Mouse (Mus musculus) liver, embryonic 11.5 days (tissue): ENCODE data around the gene Flad1. TPM values are rescaled to one million over a fixed set of nuclear protein-coding genes. Genes with fewer than 3 reads are reported as not detected.

Experiments used
- ATAC-seq: fragments of 200-750 bp; cut with Nextera tagmentation; replicated peaks from 2 replicates; pipeline ENCODE4 v1.8.0; 2017; ENCODE audit warnings: moderate number of reproducible peaks, mild to moderate bottlenecking, moderate TSS enrichment, moderate library complexity; ENCODE audit not compliant: low FRiP score
- DNase-seq: peaks from one replicate; pipeline ENCODE4 v3.0.0-alpha.2; 2017; ENCODE audit warnings: low spot score
- H3K27ac ChIP-seq: fragments of 300-500 bp; sonication (generic); 2 replicates; pipeline ENCODE4 v1.5.1; 2014; ENCODE audit warnings: mild to moderate bottlenecking, low read depth, low read length, control low read depth
- H3K27me3 ChIP-seq: fragments of 300-500 bp; sonication (generic); replicated peaks from 2 replicates; pipeline ENCODE4 v1.6.1; 2014; ENCODE audit warnings: low read length, mixed read lengths; ENCODE audit not compliant: control insufficient read depth, insufficient read depth
- H3K36me3 ChIP-seq: fragments of 300-500 bp; sonication (generic); 2 replicates; pipeline ENCODE4 v1.6.1; 2014; ENCODE audit warnings: mild to moderate bottlenecking, low read length, moderate library complexity, mixed read lengths; ENCODE audit not compliant: control insufficient read depth, insufficient read depth
- H3K4me1 ChIP-seq: fragments of 300-500 bp; sonication (generic); replicated peaks from 2 replicates; pipeline ENCODE4 v1.6.1; 2014; ENCODE audit warnings: low read length, mixed read lengths; ENCODE audit not compliant: control insufficient read depth, insufficient read depth
- H3K4me2 ChIP-seq: fragments of 300-500 bp; sonication (generic); 2 replicates; pipeline ENCODE4 v1.6.1; 2014; ENCODE audit warnings: mild to moderate bottlenecking, control low read depth, moderate library complexity
- H3K4me3 ChIP-seq: fragments of 300-500 bp; sonication (generic); 2 replicates; pipeline ENCODE4 v1.5.1; 2014; ENCODE audit warnings: low read depth, low read length, control low read depth
- H3K9ac ChIP-seq: fragments of 300-500 bp; sonication (generic); 2 replicates; pipeline ENCODE4 v1.6.1; 2014; ENCODE audit warnings: low read depth, low read length, control low read depth
- H3K9me3 ChIP-seq: fragments of 300-500 bp; sonication (generic); 2 replicates; pipeline ENCODE4 v1.6.1; 2016; ENCODE audit warnings: low read length, inconsistent platforms, mixed read lengths; ENCODE audit not compliant: control insufficient read depth
- WGBS: fragments of 180-500 bp; shearing (Covaris S2); extraction: QIAGEN DNeasy Blood & Tissue Kit; methylation state at CpG from one replicate; pipeline ENCODE4 v1.1.7; 2014; 5-methylcytosine and 5-hydroxymethylcytosine counted together
- polyA plus RNA-seq: library from polyadenylated mRNA; unstranded; fragments of >200 nt; fragmentation: Nextera tagmentation; extraction: Ambion mirVana; gene quantifications from 2 replicates; pipeline ENCODE4 v1.2.1, GENCODE M21; 2014

Flad1 gene
- polyA plus RNA-seq, 1 experiment from 2014 or later: 34.3 TPM

DNA sequence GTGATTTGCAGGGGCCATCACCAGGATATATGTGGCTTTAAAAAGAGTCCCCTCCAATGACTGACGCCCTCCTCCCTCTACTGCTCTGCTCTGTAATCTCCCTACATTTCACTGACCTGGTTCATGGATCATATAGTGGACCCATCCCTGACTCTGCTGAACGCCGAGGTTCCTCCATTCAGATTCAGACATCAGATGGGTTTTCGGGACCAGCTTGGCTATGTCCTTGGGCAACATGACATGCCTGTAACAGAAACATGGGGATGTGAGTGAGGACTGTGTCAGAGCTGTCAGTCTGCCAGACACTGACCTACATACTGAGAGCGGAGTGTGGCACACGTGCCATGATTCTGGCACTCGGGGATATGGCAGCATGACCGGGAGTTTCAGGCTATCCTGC, 4.5 kb upstream of the Flad1 start:
- ATAC-seq: no peak
- Histone ChIP-seq H3K9me3 (no peaks in the 10 kb centered on the region), H3K27ac (no peak overlapping the region), H3K4me3 (peak overlapping the region; percentile 63), H3K4me2 (peak overlapping the region; percentile 98), H3K9ac (no peak overlapping the region), H3K4me1 (peaks cover 17% of the 10 kb centered on the region), H3K27me3 (no peaks in the 10 kb centered on the region), H3K36me3 (peaks cover 26% of the 10 kb centered on the region)
- 96% methylated on average over 8 of the region's 8 CpGs for WGBS
- no peak for DNase-seq

DNA sequence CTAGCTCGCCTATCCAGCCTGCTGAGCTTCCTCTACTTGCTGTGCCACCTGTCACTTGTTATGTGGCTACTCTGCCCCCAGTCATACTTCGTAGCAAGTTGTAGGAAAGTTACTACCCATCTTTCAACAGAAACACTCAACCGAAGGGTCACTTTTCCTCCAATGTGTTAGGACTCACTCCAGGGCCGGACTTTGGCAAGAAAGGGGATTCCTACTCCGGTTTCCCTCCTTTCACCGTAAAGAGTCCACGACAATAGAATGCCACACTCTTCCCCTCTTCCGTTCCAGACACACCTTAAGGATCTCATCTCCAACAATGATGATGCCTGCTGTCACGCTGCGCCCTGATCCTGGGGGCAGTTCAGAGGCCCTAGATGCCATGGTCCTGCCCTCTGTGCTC, 806 bp downstream of the Flad1 start:
- Histone ChIP-seq H3K4me1 (peaks cover 6% of the 10 kb centered on the region), H3K9me3 (no peaks in the 10 kb centered on the region), H3K27me3 (no peaks in the 10 kb centered on the region), H3K36me3 (peaks cover 23% of the 10 kb centered on the region), H3K9ac (peak overlapping the region; percentile 67), H3K27ac (no peak overlapping the region), H3K4me2 (peak overlapping the region; percentile 85), H3K4me3 (peak overlapping the region; percentile 67)
- WGBS: 73% methylated on average over 10 of the region's 10 CpGs
- DNase-seq (no peak), ATAC-seq (no peak)

DNA sequence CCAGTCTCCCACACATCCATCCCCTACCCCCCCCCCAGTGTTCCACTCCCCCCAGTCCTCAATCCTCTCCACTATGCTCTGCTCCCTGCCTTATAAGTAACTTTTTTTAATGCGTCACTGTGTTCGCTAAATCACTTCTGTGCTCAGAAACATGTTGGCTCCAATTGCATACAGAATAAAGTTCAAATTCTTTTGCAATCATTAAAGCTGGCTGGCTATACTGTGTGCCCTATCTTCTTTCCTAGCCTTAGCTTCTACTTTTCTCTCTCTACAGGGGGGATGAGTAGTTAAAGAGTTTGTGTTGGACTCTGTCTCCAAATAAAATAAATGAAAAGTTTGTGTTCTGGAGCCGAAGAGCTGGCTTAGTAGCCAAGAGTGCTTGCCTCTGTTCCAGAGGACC, 2.0 kb downstream of the Flad1 start:
- DNase-seq (no peak), ATAC-seq (no peak)
- H3K27ac ChIP-seq: no peak overlapping the region
- no peak overlapping the region for H3K4me3 ChIP-seq
- H3K9me3 ChIP-seq: no peaks in the 10 kb centered on the region
- H3K4me1 ChIP-seq: peaks cover 6% of the 10 kb centered on the region
- no peaks in the 10 kb centered on the region for H3K27me3 ChIP-seq
- H3K9ac ChIP-seq: no peak overlapping the region
- no peak overlapping the region for H3K4me2 ChIP-seq
- 93% methylated on average over 3 of the region's 3 CpGs for WGBS
- peaks cover 21% of the 10 kb centered on the region for H3K36me3 ChIP-seq

DNA sequence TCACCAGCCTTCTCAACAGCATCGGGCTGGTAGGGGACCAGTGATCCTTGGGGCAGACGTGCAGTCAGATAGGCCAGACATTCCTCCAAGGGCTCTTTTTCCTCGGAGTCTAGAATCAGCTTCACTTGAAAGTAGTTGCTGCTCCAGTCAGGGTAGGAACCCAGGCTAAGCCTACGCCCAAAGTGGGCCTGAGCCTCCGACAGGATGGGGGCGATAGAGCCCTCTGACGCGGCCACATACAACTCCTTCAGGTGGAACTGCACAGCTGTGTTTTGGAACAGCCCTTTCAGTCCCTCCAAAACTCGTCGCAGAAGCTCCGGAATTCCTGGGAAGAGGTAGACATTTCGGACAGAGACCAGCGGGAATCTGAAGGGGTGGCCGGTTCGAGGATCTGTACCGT, 3.2 kb downstream of the Flad1 start:
- no peak for ATAC-seq
- no peak overlapping the region for H3K4me3 ChIP-seq
- no peaks in the 10 kb centered on the region for H3K27me3 ChIP-seq
- no peak for DNase-seq
- H3K4me1 ChIP-seq: peaks cover 6% of the 10 kb centered on the region
- no peak overlapping the region for H3K27ac ChIP-seq
- no peaks in the 10 kb centered on the region for H3K9me3 ChIP-seq
- H3K4me2 ChIP-seq: no peak overlapping the region
- 71% methylated on average over 16 of the region's 16 CpGs for WGBS
- no peak overlapping the region for H3K9ac ChIP-seq
- H3K36me3 ChIP-seq: peaks cover 14% of the 10 kb centered on the region; the same call in 1 of the 2 replicates

DNA sequence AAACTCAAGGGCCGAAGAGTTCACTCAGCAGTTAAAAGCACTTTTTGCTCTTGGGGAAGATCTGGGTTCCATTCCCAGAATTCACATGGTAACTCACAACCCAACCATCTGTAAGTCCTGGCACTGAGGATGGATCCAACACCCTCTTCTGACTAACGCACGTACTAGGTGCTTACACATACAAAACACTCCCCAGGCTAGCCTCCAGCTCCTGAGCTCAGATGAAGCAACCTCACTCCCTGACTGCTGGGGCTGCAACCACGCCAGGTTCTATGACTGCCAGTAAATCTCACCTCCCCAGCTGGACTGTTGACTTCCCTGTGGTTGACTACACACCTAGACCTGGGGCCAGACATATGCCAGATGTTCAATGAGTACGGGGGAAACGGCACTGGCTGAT, 4.8 kb downstream of the Flad1 start:
- Histone ChIP-seq H3K4me3 (no peak overlapping the region), H3K4me1 (peaks cover 6% of the 10 kb centered on the region), H3K27me3 (no peaks in the 10 kb centered on the region), H3K27ac (no peak overlapping the region), H3K4me2 (no peak overlapping the region), H3K36me3 (peaks cover 14% of the 10 kb centered on the region; the same call in 1 of the 2 replicates), H3K9me3 (no peaks in the 10 kb centered on the region), H3K9ac (no peak overlapping the region)
- no peak for DNase-seq
- 91% methylated on average over 6 of the region's 6 CpGs for WGBS
- no peak for ATAC-seq

DNA sequence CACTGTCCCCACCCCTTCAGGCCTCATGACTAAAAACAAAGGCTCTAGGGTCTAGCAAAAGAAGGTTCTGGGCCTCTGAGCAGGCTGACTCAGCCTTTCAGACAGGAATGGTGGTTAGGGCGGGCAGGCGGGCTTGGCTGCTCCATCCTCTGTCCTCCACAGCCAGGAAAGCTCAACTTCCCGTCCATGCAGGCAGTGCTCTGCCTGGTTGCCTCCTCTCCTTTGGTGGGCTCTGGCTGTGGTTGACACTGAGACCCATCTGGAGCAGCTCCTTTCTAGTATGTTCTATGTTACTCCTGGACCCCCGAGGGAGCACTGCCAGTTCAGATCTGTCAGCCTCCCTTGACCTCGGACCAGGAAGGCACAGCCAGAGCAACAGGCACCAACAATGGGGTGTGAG, 9.0 kb downstream of the Flad1 start, which contains the start of gene Lenep:
Gene Lenep, minus strand, starts transcription at position 101 of the 400 bp plus-strand sequence.
- DNase-seq (no peak), ATAC-seq (no peak)
- Histone ChIP-seq H3K36me3 (peaks cover 13% of the 10 kb centered on the region; the same call in 1 of the 2 replicates), H3K4me1 (no peaks in the 10 kb centered on the region), H3K9me3 (no peaks in the 10 kb centered on the region), H3K4me3 (no peak within 1 kb of the TSS), H3K27ac (no peak within 1 kb of the TSS), H3K4me2 (no peak within 1 kb of the TSS), H3K9ac (no peak within 1 kb of the TSS), H3K27me3 (no peaks in the 10 kb centered on the region)
- 83% methylated on average over 5 of the region's 5 CpGs for WGBS

DNA sequence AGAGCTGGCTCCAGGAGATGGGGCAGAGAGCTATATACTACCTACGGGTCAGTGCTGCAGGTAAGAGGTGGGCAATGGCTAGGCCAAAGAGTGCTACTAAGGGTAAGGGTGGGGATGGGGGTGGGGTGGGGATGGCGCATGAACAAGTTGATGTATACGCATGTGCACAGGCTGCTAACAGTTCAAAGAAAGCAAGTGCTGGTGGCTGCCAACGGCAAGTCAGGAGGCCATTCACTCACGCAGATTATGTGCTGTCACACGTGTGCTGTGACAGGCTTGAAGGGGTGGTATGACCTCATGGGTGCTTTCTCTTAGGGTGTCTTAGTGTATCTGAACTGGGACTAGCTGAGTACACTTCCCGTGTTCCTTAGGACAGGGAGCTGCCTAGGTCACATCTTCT, 10.3 kb downstream of the Flad1 start:
- peaks cover 13% of the 10 kb centered on the region; the same call in 1 of the 2 replicates for H3K36me3 ChIP-seq
- ATAC-seq (no peak), DNase-seq (no peak)
- H3K9me3 ChIP-seq: no peaks in the 10 kb centered on the region
- H3K4me2 ChIP-seq: no peak overlapping the region
- no peak overlapping the region for H3K4me3 ChIP-seq
- H3K27me3 ChIP-seq: no peaks in the 10 kb centered on the region
- H3K27ac ChIP-seq: no peak overlapping the region
- H3K4me1 ChIP-seq: peaks cover 4% of the 10 kb centered on the region
- 91% methylated on average over 7 of the region's 7 CpGs for WGBS
- H3K9ac ChIP-seq: no peak overlapping the region

DNA sequence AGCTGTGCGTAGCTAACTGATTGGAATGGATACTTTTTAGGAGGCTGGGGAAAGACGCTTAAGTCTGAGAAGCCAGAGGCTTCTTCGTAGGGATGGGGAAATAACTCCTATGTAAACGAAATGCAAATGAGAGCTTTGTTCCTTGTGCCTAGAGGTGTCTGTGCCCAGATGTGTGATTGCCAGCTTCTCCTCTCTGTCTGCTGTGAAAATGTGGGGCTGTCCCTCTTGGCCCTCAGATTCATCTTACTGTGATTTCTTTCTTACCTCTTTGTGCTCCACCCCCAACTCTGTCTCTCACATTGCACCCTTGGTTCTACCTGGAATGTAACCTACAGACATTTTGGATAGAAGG, 15.0 kb downstream of the Flad1 start:
- Histone ChIP-seq H3K27ac (no peak overlapping the region), H3K4me1 (peaks cover 23% of the 10 kb centered on the region)
- no peak for DNase-seq

DNA sequence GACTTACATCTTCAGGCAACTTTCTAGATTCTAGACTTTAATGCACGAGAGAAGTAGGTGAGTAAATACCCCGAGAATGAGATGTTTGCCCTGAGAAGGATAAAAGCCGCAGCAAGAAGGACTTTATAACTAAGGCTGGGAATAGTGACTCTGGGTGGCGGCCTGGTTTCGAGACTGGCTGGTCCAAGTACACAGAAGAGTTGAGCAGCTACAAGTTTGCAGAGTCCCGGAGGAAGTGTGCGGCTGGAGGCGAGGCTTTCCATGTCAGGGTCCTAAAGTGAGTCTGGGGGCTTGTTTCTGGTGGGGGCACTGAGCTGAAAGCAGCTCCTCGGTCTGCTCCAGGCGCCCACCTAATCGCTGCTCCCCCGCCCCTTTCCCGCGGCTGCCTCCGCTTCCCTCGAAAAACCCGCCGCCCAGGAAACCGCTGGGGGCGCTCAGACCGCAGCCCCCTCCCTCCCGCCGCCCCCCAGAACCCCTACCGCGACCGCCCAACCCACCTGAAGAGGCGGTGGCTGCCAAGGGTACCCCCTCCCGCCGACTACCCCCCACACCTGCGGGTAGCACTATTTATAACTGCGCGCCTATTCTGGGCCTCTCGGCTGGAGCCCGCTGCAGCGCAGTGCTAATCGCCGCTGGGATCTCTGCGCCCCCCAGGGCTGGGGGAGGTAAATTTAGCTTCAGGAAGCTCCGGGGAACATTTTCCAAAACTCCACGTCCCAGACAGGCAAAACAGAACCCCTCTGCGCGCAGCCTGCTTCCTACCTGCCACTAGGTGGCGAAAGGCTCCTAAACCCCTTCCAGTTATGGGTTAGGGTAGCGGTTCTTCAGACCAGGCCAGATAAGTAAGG, 15.6 kb downstream of the Flad1 start:
- ATAC-seq: 0 out of 2 replicates have a peak, but pooled peaks have one; percentile 18
- Histone ChIP-seq H3K36me3 (no peaks in the 10 kb centered on the region), H3K9ac (peak overlapping the region; percentile 66), H3K27me3 (no peaks in the 10 kb centered on the region; the same call in 1 of the 2 replicates), H3K4me1 (peaks cover 29% of the 10 kb centered on the region), H3K4me2 (peak overlapping the region; percentile 99), H3K9me3 (no peaks in the 10 kb centered on the region), H3K27ac (no peak overlapping the region), H3K4me3 (peak overlapping the region; percentile 64)
- WGBS: under 1% methylated on average over 41 of the region's 44 CpGs
- DNase-seq: peak; percentile 70

More for the DNA sequence above, 15.0 kb downstream of the Flad1 start:
- Histone ChIP-seq H3K9me3 (no peaks in the 10 kb centered on the region), H3K4me2 (peak overlapping the region; percentile 99), H3K36me3 (no peaks in the 10 kb centered on the region), H3K27me3 (no peaks in the 10 kb centered on the region; the same call in 1 of the 2 replicates), H3K4me3 (peak overlapping the region; percentile 64), H3K9ac (peak overlapping the region; percentile 66; the same call in 1 of the 2 replicates)
- no peak for ATAC-seq
- WGBS: 0% methylated on average over 4 of the region's 4 CpGs
